9 mouse cellular contexts compared by ENCODE assay signal in the genomic region with DNA sequence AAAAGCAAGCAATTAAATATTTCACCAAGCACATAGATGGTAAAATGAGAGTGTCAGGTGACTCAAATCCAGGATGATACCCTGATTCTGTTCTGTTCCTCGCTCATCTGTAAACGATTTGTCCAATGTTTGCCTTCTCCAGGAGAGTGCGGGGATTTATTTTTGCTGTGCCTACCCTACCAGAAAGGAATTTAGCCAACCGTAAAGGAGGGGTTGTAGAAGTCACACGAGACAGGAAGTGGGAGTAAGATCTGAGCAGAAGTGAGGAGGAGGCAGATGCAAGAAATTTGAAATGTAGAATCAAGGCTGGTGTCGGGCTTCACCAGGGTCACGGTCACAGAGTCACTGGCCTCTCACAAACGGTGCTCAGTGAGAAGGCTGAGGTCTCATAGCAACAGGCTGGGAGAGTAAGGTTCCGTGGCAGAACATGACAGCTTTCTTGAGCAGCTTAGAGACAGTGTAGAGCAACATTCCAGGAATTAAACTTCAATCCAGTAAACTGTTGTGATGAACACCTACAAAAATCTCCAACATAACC.
"Had no signal": no experiment of that assay in that cellular context is flagged by ENCODE, and none has a peak within 500 bp of the region (broad histone marks: within the 10 kb centered on the region; RNA-seq: fewer than 3 reads in every experiment).

No protein-coding gene starts in this region.

- H3K9ac ChIP-seq: limb, embryonic 12.5 days; liver, embryonic 14.5 days; midbrain, embryonic 13.5 days had no signal

- H3K9me3 ChIP-seq: limb, embryonic 12.5 days; midbrain, embryonic 13.5 days had no signal

- H3K27me3 ChIP-seq: limb, embryonic 12.5 days; midbrain, embryonic 13.5 days had no signal

- H3K4me3 ChIP-seq: limb, embryonic 12.5 days; midbrain, embryonic 13.5 days had no signal

- ATAC-seq: intestine, embryonic 16.5 days; midbrain, embryonic 13.5 days had no signal

- H3K27ac ChIP-seq: limb, embryonic 12.5 days; liver, embryonic 14.5 days; midbrain, embryonic 13.5 days had no signal

- H3K4me2 ChIP-seq: limb, embryonic 12.5 days; midbrain, embryonic 13.5 days had no signal

- DNase-seq: kidney, postnatal 14 days; lung, adult 18-20 months; right cerebral cortex, adult 18-20 months; right cerebral cortex, postnatal 25 days; thymus, postnatal 36 days had no signal

- H3K36me3 ChIP-seq: limb, embryonic 12.5 days; midbrain, embryonic 13.5 days had no signal
